ENCODE assay signal across 17 mouse cellular contexts in the genomic region with DNA sequence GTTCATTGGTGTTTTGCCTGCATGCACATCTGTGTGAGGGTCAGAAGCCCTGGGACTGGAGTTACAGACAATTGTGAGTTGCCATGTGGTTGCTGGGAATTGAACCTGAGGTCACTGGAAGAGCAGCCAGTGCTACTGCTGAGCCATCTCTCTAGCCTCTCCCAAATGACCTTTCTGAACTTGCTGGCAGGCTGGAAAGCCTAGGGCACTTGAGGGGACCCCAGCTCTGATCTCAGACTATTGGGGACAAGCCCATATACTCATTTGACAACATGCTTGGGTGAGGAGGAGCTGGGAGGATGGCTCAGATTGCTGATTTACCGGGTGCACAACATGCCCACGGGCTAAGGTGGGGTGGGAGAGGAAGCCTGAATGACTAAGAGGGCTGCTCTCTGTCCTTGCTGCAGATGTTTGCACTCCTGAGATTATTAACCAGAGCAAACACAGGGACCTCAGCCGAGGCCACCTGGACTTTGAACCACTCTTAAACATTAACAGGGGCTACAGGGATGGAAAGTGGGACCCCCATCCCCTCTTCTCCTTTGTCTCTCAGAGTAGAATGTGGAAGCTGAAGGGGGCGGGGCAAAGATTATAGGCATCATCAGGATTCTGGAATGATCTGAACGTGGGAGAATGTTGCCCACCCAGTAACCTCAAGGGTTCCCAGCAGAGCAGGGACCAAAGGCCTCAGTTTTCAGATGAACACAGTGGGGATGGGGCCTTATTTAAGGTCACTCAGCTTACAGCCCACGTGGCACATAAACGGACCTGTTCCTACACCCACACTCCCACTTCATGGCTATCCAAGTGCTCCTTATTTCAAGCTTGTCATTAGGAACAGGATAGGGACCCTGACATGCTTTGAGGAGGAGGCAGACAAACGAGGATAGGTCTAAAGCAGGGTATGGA. TPM values are rescaled to one million over a fixed set of nuclear protein-coding genes. Genes with fewer than 3 reads are reported as not detected.
A peak's percentile ranks its signal among the peaks of the same experiment; 100 is the strongest.
DNase-seq lines count a peak whose midpoint lies in the region; ATAC-seq and TF ChIP-seq lines count a peak whose summit lies in the region.
"Had no signal": no experiment of that assay in that cellular context is flagged by ENCODE, and none has a peak within 500 bp of the region (broad histone marks: within the 10 kb centered on the region; RNA-seq: fewer than 3 reads in every experiment).

No protein-coding gene starts in this region.

- peak overlapping the region; percentile 66 for H3K27ac ChIP-seq in lung, embryonic 15.5 days
- H3K27ac ChIP-seq in kidney, embryonic 15.5 days, result peak overlapping the region; percentile 87
- peak overlapping the region; percentile 99 for H3K27ac ChIP-seq in liver, adult 2 months (replicated peaks; ENCODE audit: insufficient read depth, low read depth, low read length)
- peak overlapping the region; percentile 58 for H3K27ac ChIP-seq in stomach, embryonic 16.5 days (ENCODE audit: low read length)
- no peak overlapping the region for H3K27ac ChIP-seq in gastrocnemius, adult 2 months
- H3K27ac ChIP-seq: heart, embryonic 10.5 days; neural tube, embryonic 15.5 days had no signal

- no peak overlapping the region for H3K9ac ChIP-seq in lung, embryonic 15.5 days
- no peak overlapping the region for H3K9ac ChIP-seq in kidney, embryonic 15.5 days
- peak overlapping the region; percentile 50 for H3K9ac ChIP-seq in liver, adult 2 months (ENCODE audit: low read depth, low read length)
- H3K9ac ChIP-seq in stomach, embryonic 16.5 days (ENCODE audit: low read length), result 0 out of 2 replicates have a peak overlapping the region, but pooled peaks have one; percentile 19
- H3K9ac ChIP-seq: neural tube, embryonic 15.5 days had no signal

- intact Hi-C loops in gastrocnemius, adult 2 months (cut with DNase I), result no loop called here

- no peaks in the 10 kb centered on the region for H3K9me3 ChIP-seq in lung, embryonic 15.5 days
- H3K9me3 ChIP-seq in kidney, embryonic 15.5 days (replicated peaks), result no peaks in the 10 kb centered on the region
- H3K9me3 ChIP-seq in stomach, embryonic 16.5 days (replicated peaks; ENCODE audit: control insufficient read depth, low read length), result no peaks in the 10 kb centered on the region
- H3K9me3 ChIP-seq: heart, embryonic 10.5 days; neural tube, embryonic 15.5 days had no signal

- H3K79me2 ChIP-seq in liver, adult 2 months (ENCODE audit: control insufficient read depth, insufficient read depth, low read length), result peaks cover 12% of the 10 kb centered on the region; the same call in 1 of the 2 replicates

- H3K4me2 ChIP-seq in lung, embryonic 15.5 days, result peak overlapping the region; percentile 7; the same call in 1 of the 2 replicates
- H3K4me2 ChIP-seq in kidney, embryonic 15.5 days, result no peak overlapping the region
- H3K4me2 ChIP-seq in stomach, embryonic 16.5 days (ENCODE audit: low read depth, low read length), result no peak overlapping the region
- H3K4me2 ChIP-seq: neural tube, embryonic 15.5 days had no signal

- H3K36me3 ChIP-seq in lung, embryonic 15.5 days, result no peaks in the 10 kb centered on the region
- H3K36me3 ChIP-seq in kidney, embryonic 15.5 days, result no peaks in the 10 kb centered on the region
- no peaks in the 10 kb centered on the region; the same call in 1 of the 2 replicates for H3K36me3 ChIP-seq in liver, adult 2 months (ENCODE audit: control insufficient read depth, insufficient read depth, low read length)
- H3K36me3 ChIP-seq in stomach, embryonic 16.5 days (ENCODE audit: control insufficient read depth, insufficient read depth, low read length), result no peaks in the 10 kb centered on the region
- H3K36me3 ChIP-seq: heart, embryonic 10.5 days; neural tube, embryonic 15.5 days had no signal

- TF ChIP-seq POLR2A in liver, adult 2 months (IDR thresholded peaks at IDR 0.05; ENCODE audit: extremely low read depth, insufficient read depth, low read length), result no peak

- peak; percentile 61 for ATAC-seq in lung, embryonic 15.5 days (ENCODE audit: borderline replicate concordance, extremely low read depth, low FRiP score, low TSS enrichment)
- ATAC-seq in kidney, embryonic 15.5 days (replicated peaks; ENCODE audit: low FRiP score), result peak; percentile 88
- ATAC-seq in stomach, embryonic 16.5 days (ENCODE audit: insufficient read depth, low FRiP score), result peak; percentile 87
- ATAC-seq: forebrain, embryonic 14.5 days had no signal

- TF ChIP-seq CTCF in liver, adult 2 months (IDR thresholded peaks at IDR 0.05; ENCODE audit: low read depth, low read length), result no peak
- TF ChIP-seq CTCF in gastrocnemius, adult 2 months (IDR thresholded peaks at IDR 0.05), result no peak

- H3K4me1 ChIP-seq in lung, embryonic 15.5 days, result peaks cover 3% of the 10 kb centered on the region
- peaks cover 24% of the 10 kb centered on the region for H3K4me1 ChIP-seq in kidney, embryonic 15.5 days
- peaks cover 37% of the 10 kb centered on the region for H3K4me1 ChIP-seq in liver, adult 2 months (ENCODE audit: control insufficient read depth, insufficient read depth, low read length)
- H3K4me1 ChIP-seq in stomach, embryonic 16.5 days (ENCODE audit: control insufficient read depth, insufficient read depth, low read length), result peaks cover 8% of the 10 kb centered on the region; the same call in 1 of the 2 replicates

- WGBS in lung, embryonic 15.5 days, result 39% methylated on average over 8 of the region's 8 CpGs
- WGBS in kidney, embryonic 15.5 days, result 37% methylated on average over 8 of the region's 8 CpGs
- 21% methylated on average over 8 of the region's 8 CpGs for WGBS in liver, adult 2 months
- WGBS in stomach, embryonic 16.5 days, result 45% methylated on average over 8 of the region's 8 CpGs

- no peaks in the 10 kb centered on the region for H3K27me3 ChIP-seq in lung, embryonic 15.5 days
- no peaks in the 10 kb centered on the region for H3K27me3 ChIP-seq in kidney, embryonic 15.5 days
- no peaks in the 10 kb centered on the region for H3K27me3 ChIP-seq in liver, adult 2 months (ENCODE audit: control insufficient read depth, insufficient read depth, low read length)
- H3K27me3 ChIP-seq in stomach, embryonic 16.5 days (ENCODE audit: control insufficient read depth, insufficient read depth, low read length), result no peaks in the 10 kb centered on the region
- H3K27me3 ChIP-seq: neural tube, embryonic 15.5 days had no signal

- DNase-seq in lung, postnatal 10 days, result no peak
- DNase-seq in liver, adult 2 months (ENCODE audit: extremely low read depth, low read depth, low spot score), result peak; percentile 99
- no peak for DNase-seq in gastrocnemius, adult 2 months
- DNase-seq in neural tube, embryonic 10.5 days (ENCODE audit: extremely low spot score, low spot score), result no peak
- no peak for DNase-seq in testis, postnatal 10 days (ENCODE audit: low spot score)
- DNase-seq: cerebellum, adult 2 months had no signal

- H3K4me3 ChIP-seq in lung, embryonic 15.5 days, result no peak overlapping the region
- no peak overlapping the region for H3K4me3 ChIP-seq in kidney, embryonic 15.5 days (replicated peaks)
- H3K4me3 ChIP-seq in liver, adult 2 months (ENCODE audit: insufficient read depth, low read depth, low read length), result no peak overlapping the region
- no peak overlapping the region for H3K4me3 ChIP-seq in stomach, embryonic 16.5 days (replicated peaks; ENCODE audit: low read length)
- H3K4me3 ChIP-seq in gastrocnemius, adult 2 months, result no peak overlapping the region
- H3K4me3 ChIP-seq: heart, embryonic 10.5 days; neural tube, embryonic 15.5 days had no signal

RNA-seq across cellular contexts. Expression of a gene that starts 2.4 kb away (rescaled TPM):
- polyA plus RNA-seq in lung, embryonic 15.5 days (2015; fragmentation: Nextera tagmentation; extraction: Ambion mirVana), result 1.6 and 7.5 TPM in 2 replicates
- polyA plus RNA-seq in kidney, embryonic 15.5 days (2015; fragmentation: Nextera tagmentation; extraction: Ambion mirVana), result 8.6 and 19.0 TPM in 2 replicates
- total RNA-seq in liver, adult 2 months (2014; rRNA removed), result 3,181 and 3,254 TPM in 2 replicates
- polyA plus RNA-seq in liver, adult 2 months (2012; rRNA removed), result 2,073 and 2,202 TPM in 2 replicates
- polyA plus RNA-seq in stomach, embryonic 16.5 days (2015; fragmentation: Nextera tagmentation; extraction: Ambion mirVana), result 86.7 and 116 TPM in 2 replicates
- total RNA-seq in gastrocnemius, adult 2 months (2021), result not detected
- total RNA-seq: gastrocnemius, adult 8-10 months; hematopoietic stem cell, adult 5-6 weeks; left cerebral cortex, adult 8-10 months; megakaryocyte-erythroid progenitor cell, adult 5-6 weeks; monocyte, adult 5-6 weeks had no signal
- polyA plus RNA-seq: cerebellum, adult 2 months; forebrain, embryonic 14.5 days had no signal

RNA-seq across cellular contexts. Expression of a gene that starts 15.0 kb away (rescaled TPM):
- 8.3 and 9.2 TPM in 2 replicates for polyA plus RNA-seq in lung, embryonic 15.5 days (2015; fragmentation: Nextera tagmentation; extraction: Ambion mirVana)
- 100.0 and 109 TPM in 2 replicates for polyA plus RNA-seq in kidney, embryonic 15.5 days (2015; fragmentation: Nextera tagmentation; extraction: Ambion mirVana)
- total RNA-seq in liver, adult 2 months (2014; rRNA removed), result 0.27 and 0.28 TPM in 2 replicates
- 0.39 and 0.64 TPM in 2 replicates for polyA plus RNA-seq in liver, adult 2 months (2012; rRNA removed)
- 27.3 and 27.4 TPM in 2 replicates for polyA plus RNA-seq in stomach, embryonic 16.5 days (2015; fragmentation: Nextera tagmentation; extraction: Ambion mirVana)
- not detected for total RNA-seq in gastrocnemius, adult 2 months (2021)
- total RNA-seq: gastrocnemius, adult 8-10 months; hematopoietic stem cell, adult 5-6 weeks; megakaryocyte-erythroid progenitor cell, adult 5-6 weeks; monocyte, adult 5-6 weeks had no signal
- polyA plus RNA-seq: cerebellum, adult 2 months; forebrain, embryonic 14.5 days had no signal

RNA-seq across cellular contexts. Expression of a gene that starts 56.8 kb away (rescaled TPM):
- polyA plus RNA-seq in lung, embryonic 15.5 days (2015; fragmentation: Nextera tagmentation; extraction: Ambion mirVana), result 20.2 and 20.3 TPM in 2 replicates
- 7.3 and 9.4 TPM in 2 replicates for polyA plus RNA-seq in kidney, embryonic 15.5 days (2015; fragmentation: Nextera tagmentation; extraction: Ambion mirVana)
- 1.7 and 2.2 TPM in 2 replicates for total RNA-seq in liver, adult 2 months (2014; rRNA removed)
- polyA plus RNA-seq in liver, adult 2 months (2012; rRNA removed), result 4.1 and 5.4 TPM in 2 replicates
- polyA plus RNA-seq in stomach, embryonic 16.5 days (2015; fragmentation: Nextera tagmentation; extraction: Ambion mirVana), result 13.3 and 15.0 TPM in 2 replicates
- under 1 TPM; 0.23 to 0.75 TPM for total RNA-seq in gastrocnemius, adult 2 months (2021)
- total RNA-seq: hematopoietic stem cell, adult 5-6 weeks had no signal

Comparison
In these comparisons a context has a peak if more than half of its experiments do, and no peak if none do; other contexts are left out.
1. H3K9ac ChIP-seq: peak in liver, adult 2 months (single experiment) and stomach, embryonic 16.5 days (single experiment); none in lung, embryonic 15.5 days (single experiment) and kidney, embryonic 15.5 days (single experiment).
2. RNA of a gene that starts 2.4 kb away (polyA plus RNA-seq): 2,073 to 2,202 TPM in liver, adult 2 months; 86.7 to 116 TPM in stomach, embryonic 16.5 days, 8.6 to 19.0 TPM in kidney, embryonic 15.5 days and 1.6 to 7.5 TPM in lung, embryonic 15.5 days; every median in the first group is over 10 times any median in the second.
3. Peak in every context shown above with its lines, with median percentiles within 50 percentile points of each other: ATAC-seq.